Mouse (Mus musculus): ENCODE measurements around the gene Tmigd3.
A peak's percentile ranks its signal among the peaks of the same experiment; 100 is the strongest.

Gene Tmigd3

DNA sequence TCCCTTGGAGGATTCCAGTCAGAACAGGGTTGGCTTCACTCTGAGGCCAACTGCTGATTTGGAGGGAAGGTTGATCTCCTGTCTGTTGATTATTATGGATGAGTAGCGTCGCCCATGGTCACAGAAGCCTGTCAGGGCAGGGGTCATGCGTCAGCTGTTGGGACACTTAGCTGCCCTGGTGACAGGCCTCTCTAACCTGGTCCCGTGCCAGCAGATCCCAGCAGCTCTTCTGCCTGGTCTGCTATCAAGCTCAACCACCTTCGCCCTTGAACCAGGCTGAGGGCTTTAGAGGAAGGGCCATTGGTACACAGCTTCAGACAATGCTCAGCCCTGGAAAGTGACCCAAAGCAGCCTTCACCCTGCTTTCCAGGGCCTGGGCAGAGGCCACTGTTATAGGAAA, 5.3 kb downstream of the Tmigd3 start:
- DNase-seq (ENCODE audit: low read depth): no peak

- DNase-seq (ENCODE audit: low read depth): no peak
These were observed 6.6 kb downstream of the Tmigd3 start for GRCm38 (mm10) chr3:105877252-105877803.

- DNase-seq (ENCODE audit: low read depth): no peak
These were observed 7.2 kb downstream of the Tmigd3 start for GRCm38 (mm10) chr3:105877919-105878318.

- no peak for DNase-seq (ENCODE audit: low read depth)
These were observed 8.0 kb downstream of the Tmigd3 start for GRCm38 (mm10) chr3:105878751-105879150.

DNA sequence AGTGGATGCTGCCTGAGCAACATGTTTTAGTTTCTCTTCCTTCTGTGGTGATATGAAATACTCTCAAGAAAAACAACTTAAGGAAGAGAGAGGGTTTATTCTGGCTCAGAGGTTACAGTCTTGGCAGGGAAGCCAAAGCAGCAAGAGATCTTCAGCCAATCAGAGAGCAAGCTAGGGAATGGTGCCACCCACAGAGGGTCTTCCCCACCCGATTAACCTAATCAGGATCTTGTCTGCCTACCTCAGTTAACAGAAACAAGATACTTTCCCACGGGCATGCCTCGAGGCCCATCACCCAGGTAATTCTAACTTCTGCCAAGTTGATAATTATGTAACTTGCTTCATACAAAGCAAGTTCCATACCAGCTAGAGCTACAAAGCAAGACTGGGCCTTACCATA, 9.7 kb downstream of the Tmigd3 start:
- DNase-seq (ENCODE audit: low read depth): no peak

DNA sequence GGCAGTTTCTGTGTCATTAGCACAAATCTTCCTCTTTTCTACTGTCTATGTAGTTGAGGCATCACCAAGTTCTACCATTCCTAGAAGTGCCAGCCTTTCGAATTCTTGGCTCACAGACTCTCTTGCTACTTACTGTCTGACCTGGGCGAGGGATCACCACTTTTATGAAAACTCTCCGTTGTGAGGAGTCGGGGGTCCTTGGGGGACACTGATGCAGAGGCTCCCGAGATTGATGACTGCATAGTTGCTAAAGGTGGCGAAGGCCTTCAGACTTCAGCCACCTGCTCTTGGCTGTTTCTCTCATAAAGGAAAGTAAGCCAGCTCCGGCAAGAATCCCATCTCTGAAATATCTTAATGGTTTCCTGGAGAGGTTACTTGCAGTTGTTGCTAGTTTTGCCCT, 11.4 kb downstream of the Tmigd3 start:
- DNase-seq (ENCODE audit: low read depth): no peak

- DNase-seq (ENCODE audit: low read depth): no peak
These were observed 12.4 kb downstream of the Tmigd3 start for GRCm38 (mm10) chr3:105883111-105883510.

DNA sequence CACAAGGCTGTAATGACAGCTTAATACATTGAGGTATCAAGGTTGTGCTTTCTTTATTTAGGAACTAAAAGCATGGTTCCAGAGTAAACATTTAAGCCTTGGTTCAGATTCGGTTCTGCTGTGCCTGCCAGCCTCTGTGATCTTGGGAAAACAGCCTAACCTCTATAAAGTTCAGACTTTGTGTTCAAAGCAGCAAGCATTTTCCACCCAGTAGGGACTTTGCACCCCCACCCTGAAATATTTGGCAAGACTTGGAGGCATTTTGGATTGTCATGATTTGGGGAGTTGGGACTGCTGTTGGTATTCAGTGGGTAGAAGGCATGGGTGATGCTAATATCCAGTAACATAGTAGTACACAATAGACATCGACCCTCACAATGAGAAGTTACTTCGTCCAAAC, 18.3 kb downstream of the Tmigd3 start:
- DNase-seq (ENCODE audit: low read depth): no peak

- DNase-seq (ENCODE audit: low read depth): no peak
These were observed 19.5 kb downstream of the Tmigd3 start for GRCm38 (mm10) chr3:105890220-105890619.

- DNase-seq (ENCODE audit: low read depth): no peak
These were observed 20.4 kb downstream of the Tmigd3 start for GRCm38 (mm10) chr3:105891141-105891540.

- DNase-seq (ENCODE audit: low read depth): no peak
These were observed 21.3 kb downstream of the Tmigd3 start for GRCm38 (mm10) chr3:105891760-105892571.

GRCm38 (mm10) chr3:105892572-105893495, 22.1 kb downstream of the Tmigd3 start:
- DNase-seq (ENCODE audit: low read depth): no peak

- no peak for DNase-seq (ENCODE audit: low read depth)
These were observed 23.3 kb downstream of the Tmigd3 start for GRCm38 (mm10) chr3:105893941-105894391.

DNA sequence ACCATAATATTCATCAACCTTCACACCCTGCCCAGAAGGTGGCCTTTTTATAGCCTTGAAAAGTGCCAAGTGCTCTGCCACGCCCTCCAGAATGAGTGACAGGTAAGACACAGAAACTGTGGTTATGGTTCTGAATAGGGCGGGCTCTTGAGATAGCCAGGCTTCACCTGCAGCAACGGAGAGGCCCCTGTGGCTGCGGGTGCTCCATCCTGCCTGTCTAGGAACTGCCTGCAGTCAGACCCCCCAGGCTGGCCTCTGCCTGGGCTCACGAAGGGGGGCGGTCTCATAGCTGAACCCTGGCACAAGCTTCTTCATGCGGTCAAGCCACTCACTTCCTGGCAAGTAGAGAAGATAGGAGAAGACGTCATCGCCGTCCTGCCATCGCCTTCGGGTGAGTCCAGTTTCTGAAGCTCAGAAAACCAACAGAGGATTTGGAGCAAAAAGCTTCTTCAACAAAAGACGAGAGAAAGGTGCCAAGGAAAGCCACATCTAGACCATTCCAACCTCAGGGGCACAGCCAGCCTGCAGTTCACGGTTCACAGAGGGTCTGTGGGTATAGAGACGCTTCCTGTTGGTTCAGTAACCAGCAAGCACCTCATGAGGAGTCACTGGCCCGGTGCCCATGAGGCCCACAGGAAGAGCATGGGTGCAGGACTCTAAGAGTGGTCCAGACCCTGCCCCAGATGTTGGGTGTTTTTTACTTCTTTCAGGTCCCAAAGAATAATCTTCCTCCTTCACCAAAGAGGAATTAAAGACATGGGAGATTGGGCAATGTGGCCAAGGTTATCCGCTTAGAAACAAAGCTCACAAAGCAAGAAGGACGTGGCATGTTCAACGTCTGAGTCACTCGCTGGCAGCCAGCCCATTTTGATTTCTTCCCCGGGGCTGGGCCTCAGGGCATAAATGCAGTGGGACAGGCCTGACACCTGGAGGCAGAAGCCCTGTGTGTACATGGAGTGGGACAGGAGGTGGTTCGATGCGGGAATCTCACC, 24.2 kb downstream of the Tmigd3 start:
- peak; percentile 78 for DNase-seq (ENCODE audit: low read depth)

DNA sequence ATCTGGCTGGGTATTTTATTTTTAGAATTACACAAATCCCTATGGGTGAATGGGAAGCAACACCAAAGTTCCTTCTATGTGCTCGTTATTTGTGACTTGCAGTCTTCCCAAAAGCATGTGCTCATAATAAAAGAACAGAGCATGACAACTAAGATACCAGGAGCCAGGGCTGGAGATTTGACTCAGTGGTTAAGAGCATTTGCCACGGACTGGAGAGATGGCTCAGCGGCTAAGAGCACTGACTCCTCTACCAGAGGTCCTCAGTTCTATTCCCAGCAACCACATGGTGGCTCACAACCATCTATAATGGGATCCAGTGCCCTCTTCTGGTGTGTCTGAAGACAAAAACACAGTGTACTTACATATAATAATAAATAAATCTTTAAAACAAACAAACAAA, 26.1 kb downstream of the Tmigd3 start:
- DNase-seq (ENCODE audit: low read depth): no peak

- peak; percentile 48 for DNase-seq (ENCODE audit: low read depth)
These were observed 27.6 kb downstream of the Tmigd3 start for GRCm38 (mm10) chr3:105898325-105898724.

DNA sequence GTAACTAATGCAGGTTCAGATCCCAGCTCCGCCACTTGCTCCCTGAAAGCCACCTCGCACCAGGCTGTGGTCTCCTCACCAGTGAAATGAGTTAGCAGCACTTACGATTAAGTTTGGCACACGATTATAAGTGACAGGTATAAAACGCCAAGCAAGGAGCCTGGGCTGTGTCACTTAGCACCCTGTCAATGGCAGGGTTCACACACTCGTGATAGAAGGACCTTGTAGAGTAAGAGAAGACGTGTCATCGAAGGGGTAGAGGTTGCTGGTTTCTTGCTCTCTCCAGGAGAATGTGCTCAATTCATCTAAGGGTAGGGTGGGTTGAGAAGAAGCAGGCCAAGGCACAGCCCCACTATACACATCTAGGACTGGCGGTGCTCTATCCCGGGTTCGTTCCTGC, 28.2 kb downstream of the Tmigd3 start:
- DNase-seq (ENCODE audit: low read depth): no peak

- DNase-seq (ENCODE audit: low read depth): peak; percentile 72
These were observed 28.9 kb downstream of the Tmigd3 start for GRCm38 (mm10) chr3:105899394-105900147.

- DNase-seq (ENCODE audit: low read depth): no peak
These were observed 29.6 kb downstream of the Tmigd3 start for GRCm38 (mm10) chr3:105900266-105900665.

GRCm38 (mm10) chr3:105900716-105901115, 30.0 kb downstream of the Tmigd3 start:
- DNase-seq (ENCODE audit: low read depth): no peak

GRCm38 (mm10) chr3:105901468-105901867, 30.8 kb downstream of the Tmigd3 start:
- no peak for DNase-seq (ENCODE audit: low read depth)
